Mouse (Mus musculus) cerebellum, postnatal 36 days (tissue): ENCODE results near the gene Fzd2.
A peak's percentile ranks its signal among the peaks of the same experiment; 100 is the strongest.
"Not testable (repeated sequence)": the region's sequence is repeated elsewhere in the genome, so short reads cannot be mapped to it uniquely, and the experiment has no call there.

Source experiments
- DNase-seq, 2 experiments: peaks; one replicate each; pipeline ENCODE4 v3.0.0; 2021 to 2022; ENCODE audit warnings: mixed read lengths in 2 of 2

Gene Fzd2

GRCm38 (mm10) chr11:102581281-102582015 is 22.7 kb upstream of the Fzd2 start:
- peak; percentile 18 to 19 for DNase-seq

- DNase-seq: no peak
Observed at GRCm38 (mm10) chr11:102582016-102582610, 22.1 kb upstream of the Fzd2 start.

DNA sequence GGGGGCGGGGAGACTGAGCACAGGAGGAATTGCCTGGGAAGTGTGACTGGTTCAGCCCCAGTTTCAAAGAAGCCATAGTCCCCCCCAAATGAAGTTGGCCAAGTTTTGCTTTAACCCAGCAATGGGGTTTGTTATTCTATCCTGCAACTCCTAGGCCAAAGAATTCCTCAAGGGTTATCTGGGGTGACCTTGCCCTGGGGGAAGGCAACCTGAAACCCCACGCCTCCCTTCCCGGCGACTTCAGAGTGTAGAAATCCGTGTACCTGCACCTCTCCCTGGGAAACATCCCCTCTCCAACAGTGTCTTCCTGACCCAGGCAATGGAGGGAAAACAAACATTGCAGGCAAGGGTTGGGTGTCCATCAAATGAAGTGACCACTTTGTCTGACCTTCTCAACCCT is 21.5 kb upstream of the Fzd2 start:
- DNase-seq: no peak

DNA sequence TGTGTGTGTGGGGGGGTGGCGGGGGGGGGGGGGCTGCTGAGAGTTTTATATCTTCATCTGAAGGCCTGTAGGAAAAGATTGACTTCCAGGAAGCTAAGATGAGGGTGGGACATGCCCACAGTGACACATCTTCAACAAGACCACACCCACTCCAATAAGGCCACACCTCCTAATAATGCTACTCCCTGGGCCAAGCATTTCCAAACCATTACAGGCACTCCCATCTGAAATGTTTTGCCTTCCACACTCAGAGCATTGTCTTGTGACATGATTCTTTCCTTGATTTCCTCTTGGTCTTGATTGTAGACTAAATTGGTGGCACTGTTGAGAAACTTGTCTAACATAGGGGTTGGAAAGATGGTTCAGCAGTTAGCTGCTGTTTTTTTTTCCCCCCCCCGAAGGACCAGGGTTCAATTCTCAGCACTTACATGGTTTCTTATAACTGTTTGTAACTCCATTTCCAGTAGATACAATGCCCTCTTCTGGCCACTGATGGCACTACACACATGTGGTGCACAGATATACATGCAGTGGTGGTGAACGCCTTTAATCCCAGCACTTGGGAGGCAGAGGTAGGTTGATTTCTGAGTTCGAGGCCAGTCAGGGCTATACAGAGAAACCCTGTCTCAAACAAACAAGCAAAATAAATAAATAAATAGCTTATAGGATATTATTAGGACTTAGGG is 17.6 kb upstream of the Fzd2 start:
- DNase-seq: no peak

GRCm38 (mm10) chr11:102587554-102587953 is 16.6 kb upstream of the Fzd2 start:
- DNase-seq: no peak

- DNase-seq: no peak
Observed at GRCm38 (mm10) chr11:102595341-102595820, 8.8 kb upstream of the Fzd2 start.

DNA sequence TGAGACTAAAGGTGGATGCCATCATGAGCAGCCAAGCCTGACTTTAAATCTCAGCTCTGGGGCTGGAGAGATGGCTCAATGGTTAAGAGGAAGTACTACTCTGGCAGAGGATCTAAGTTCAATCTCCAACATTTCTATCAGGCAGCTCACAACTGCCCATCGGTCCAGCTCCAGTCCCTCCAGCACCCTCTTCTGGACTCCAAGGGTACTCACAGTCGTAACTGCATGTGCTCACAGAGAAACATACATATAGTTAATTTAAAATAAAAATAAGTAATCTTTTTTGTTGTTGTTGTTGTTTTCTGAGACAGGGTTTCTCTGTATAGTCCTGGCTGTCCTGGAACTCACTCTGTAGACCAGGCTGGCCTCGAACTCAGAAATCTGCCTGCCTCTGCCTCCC is 4.3 kb upstream of the Fzd2 start:
- DNase-seq: no peak

DNA sequence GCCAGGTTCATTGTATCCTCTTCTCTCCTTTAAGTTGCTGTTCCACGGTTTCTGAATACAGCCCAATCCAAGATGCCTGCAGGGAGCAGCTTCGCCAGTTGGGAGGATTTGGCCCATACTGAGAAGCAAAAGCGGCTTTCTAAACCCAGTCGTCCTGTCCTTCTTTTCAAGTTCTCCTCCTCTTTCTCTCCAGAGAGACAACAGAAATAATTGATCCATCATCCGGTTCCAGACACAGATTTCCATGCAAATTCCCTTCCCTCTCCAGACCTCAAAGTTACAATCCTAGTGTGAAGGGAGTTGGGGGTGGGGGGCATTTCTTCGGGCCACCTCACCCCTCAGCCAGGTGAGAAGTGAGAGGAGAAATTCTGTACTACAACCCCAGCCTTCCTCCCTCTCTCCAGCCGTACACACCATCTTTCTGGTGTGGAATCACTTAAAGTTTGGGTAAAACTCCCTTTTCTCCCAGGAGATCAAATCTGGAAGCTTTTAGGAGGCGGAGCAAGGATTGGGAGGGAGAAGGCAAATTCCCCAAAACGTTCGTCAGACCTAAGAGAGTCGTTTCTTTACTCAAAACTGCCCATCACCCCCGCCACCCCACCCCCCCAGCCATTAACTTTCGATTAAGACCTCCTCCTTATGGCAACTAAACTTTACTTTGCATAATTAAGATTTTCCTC is 1.2 kb upstream of the Fzd2 start:
- no peak for DNase-seq

DNA sequence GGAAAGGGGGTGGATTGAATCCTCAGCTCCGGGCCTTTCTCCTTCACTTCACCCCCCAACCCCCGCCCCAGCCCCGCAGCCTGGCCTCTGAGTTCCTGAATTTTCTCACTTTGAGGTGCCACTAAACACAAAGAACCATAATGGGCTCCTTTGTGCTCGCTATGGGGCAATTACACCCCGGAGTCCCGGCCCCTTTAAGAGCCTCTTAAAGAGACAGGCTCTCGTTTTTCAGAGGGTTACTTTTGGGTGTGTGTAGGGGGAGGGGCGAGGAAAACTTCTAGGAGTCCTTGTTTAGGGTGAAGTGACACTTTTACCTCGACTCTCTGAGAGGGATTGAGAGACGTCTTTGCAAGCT is 723 bp upstream of the Fzd2 start:
- no peak for DNase-seq

DNA sequence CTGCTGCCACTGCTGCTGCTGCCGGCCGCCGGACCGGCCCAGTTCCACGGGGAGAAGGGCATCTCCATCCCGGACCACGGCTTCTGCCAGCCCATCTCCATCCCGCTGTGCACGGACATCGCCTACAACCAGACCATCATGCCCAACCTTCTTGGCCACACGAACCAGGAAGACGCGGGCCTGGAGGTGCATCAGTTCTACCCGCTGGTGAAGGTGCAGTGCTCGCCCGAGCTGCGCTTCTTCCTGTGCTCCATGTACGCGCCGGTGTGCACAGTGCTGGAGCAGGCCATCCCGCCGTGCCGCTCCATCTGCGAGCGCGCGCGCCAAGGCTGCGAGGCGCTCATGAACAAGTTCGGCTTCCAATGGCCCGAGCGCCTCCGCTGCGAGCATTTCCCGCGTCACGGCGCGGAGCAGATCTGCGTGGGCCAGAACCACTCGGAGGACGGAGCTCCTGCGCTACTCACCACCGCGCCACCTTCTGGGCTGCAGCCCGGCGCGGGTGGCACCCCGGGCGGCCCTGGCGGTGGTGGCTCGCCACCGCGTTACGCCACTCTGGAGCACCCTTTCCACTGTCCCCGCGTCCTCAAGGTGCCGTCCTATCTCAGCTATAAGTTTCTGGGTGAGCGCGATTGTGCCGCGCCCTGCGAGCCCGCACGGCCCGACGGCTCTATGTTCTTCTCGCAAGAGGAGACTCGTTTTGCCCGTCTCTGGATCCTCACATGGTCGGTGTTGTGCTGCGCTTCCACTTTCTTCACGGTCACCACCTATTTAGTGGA is 769 bp downstream of the Fzd2 start:
- peak; percentile 40 to 47 for DNase-seq

DNA sequence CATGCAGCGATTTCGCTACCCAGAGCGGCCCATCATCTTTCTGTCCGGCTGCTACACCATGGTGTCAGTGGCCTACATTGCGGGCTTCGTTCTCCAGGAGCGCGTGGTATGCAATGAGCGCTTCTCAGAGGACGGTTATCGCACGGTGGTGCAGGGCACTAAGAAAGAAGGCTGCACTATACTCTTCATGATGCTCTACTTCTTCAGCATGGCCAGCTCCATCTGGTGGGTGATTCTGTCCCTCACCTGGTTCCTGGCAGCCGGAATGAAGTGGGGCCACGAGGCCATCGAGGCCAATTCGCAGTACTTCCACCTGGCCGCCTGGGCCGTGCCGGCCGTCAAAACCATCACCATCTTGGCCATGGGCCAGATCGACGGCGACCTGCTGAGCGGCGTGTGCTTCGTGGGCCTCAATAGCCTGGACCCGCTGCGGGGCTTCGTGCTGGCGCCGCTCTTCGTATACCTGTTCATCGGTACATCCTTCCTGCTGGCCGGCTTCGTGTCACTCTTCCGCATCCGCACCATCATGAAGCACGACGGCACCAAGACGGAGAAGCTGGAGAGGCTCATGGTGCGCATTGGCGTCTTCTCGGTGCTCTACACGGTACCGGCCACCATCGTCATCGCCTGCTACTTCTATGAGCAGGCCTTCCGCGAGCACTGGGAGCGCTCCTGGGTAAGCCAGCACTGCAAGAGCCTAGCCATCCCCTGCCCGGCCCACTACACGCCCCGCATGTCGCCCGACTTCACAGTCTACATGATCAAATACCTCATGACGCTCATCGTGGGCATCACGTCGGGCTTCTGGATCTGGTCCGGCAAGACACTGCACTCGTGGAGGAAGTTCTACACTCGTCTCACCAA is 1.6 kb downstream of the Fzd2 start:
- peak in 1 of 2 experiments; percentile 29 for DNase-seq

- no peak for DNase-seq
Observed at GRCm38 (mm10) chr11:102606751-102607171, 2.6 kb downstream of the Fzd2 start.

DNA sequence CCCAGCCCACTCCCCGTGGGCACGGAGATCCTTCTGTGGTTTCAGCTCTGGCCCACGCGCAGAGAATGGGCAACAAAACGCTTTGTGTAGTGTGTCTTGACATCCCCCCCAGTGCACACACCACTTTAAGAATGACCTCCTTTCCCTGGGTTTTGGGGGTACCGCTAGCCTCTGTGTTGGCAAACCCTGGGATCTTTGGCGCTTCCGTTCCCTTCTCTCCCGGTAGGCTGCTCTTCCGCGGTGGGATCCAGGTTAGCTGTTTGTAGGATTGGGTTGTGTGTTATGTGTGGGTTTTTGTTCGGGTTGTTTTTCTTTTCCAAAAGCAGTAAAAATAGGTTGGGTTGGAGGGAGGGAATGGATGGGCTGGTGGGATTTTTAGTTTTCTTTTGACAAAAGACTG is 3.0 kb downstream of the Fzd2 start:
- DNase-seq: not testable (repeated sequence)

GRCm38 (mm10) chr11:102607686-102608548 is 3.7 kb downstream of the Fzd2 start:
- no peak for DNase-seq

DNA sequence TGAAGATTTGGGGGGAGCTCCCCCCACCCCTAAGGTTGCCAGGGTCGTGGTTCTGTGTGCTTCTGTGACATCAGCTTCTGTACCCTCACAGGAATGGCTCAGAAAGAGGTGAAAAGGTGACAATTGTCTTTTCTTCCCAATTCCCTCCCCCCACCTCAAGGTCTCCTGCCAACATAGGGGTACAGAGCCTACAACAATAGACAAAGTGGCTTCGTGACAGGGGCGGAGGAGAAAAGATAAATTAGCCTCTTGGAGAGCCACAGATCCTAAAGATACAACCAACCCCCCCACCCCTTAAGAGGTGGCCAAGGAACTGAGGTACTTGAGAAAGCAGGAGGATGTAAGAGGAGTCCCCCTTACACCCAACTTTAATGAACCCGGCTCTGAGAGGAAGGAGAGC is 4.5 kb downstream of the Fzd2 start:
- no peak for DNase-seq

GRCm38 (mm10) chr11:102609483-102609882 is 5.3 kb downstream of the Fzd2 start:
- DNase-seq: no peak

GRCm38 (mm10) chr11:102610260-102610659 is 6.1 kb downstream of the Fzd2 start:
- DNase-seq: no peak

DNA sequence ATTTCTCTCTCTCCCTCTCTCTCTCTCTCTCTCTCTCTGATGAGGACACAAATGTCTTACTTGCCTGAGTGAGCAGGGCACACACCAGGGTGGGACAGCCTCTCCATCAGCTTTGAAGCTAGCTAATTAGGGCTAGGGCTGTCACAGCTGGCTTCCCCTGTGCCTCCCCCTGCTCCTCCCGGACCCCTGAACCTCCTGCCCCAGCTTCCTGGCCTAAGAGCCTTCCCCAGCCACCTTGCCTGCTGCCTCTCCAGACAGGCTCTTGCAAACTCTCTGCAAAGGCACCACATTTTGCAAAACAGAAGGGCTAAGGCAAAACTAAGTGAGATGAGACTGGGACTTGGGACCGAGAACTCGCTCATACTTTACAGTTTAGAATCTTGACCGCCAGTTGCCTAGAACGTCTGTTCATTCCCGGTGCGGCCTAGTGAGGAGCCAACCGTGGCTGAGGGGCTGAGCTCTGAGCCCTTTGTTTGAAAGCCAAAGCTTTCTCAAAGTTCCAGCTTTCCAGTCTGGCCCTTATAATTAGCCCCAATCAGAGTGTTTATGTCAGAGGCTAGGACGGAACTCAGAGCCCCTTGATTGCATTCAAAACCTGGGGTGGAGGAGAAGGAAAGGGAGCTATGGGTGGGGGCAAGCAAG is 6.6 kb downstream of the Fzd2 start:
- DNase-seq: no peak

- no peak for DNase-seq
Observed at GRCm38 (mm10) chr11:102611317-102611705, 7.1 kb downstream of the Fzd2 start.

- DNase-seq: no peak
Observed at GRCm38 (mm10) chr11:102619449-102619848, 15.3 kb downstream of the Fzd2 start.
